Mouse (Mus musculus): Measurements from ENCODE around the gene Thap2. TPM values are rescaled to one million over a fixed set of nuclear protein-coding genes. Genes with fewer than 3 reads are reported as not detected.

Gene Thap2
- total and polyA plus RNA-seq, 3 experiments: 5.8 to 5.9 TPM; not detected in 1

- Histone ChIP-seq H3K79me2 (ENCODE audit: control insufficient read depth, insufficient read depth, low read length, poor library complexity) (no peaks in the 10 kb centered on the region), H3K27ac (ENCODE audit: control insufficient read depth, low read depth, low read length) (no peak overlapping the region), H3K36me3 (ENCODE audit: control insufficient read depth in 1 of 2, insufficient read depth in 2 of 2, low read length in 2 of 2) (no peaks in the 10 kb centered on the region), H3K4me3 (ENCODE audit: control insufficient read depth in 1 of 2, insufficient read depth in 1 of 2, low read depth in 2 of 2, low read length in 2 of 2) (no peak overlapping the region), H3K27me3 (ENCODE audit: control insufficient read depth in 1 of 2, insufficient read depth in 2 of 2, low read length in 2 of 2) (no peaks in the 10 kb centered on the region; a peak in 1 of 4 replicates), H3K9ac (ENCODE audit: control insufficient read depth, low read depth, low read length, poor library complexity, severe bottlenecking) (no peak overlapping the region), H3K4me1 (ENCODE audit: control insufficient read depth in 1 of 2, insufficient read depth in 2 of 2, low read length in 2 of 2) (no peaks in the 10 kb centered on the region), H3K9me3 (replicated peaks; ENCODE audit: insufficient read depth, low read length) (no peaks in the 10 kb centered on the region)
- DNase-seq (ENCODE audit: low read depth, low spot score): no peak
- TF ChIP-seq POLR2AphosphoS5 (IDR thresholded peaks at IDR 0.05; ENCODE audit: borderline replicate concordance, low read depth, low read length) (no peak), USF1 (IDR thresholded peaks at IDR 0.05; ENCODE audit: low read depth, low read length) (no peak), MYB (IDR thresholded peaks at IDR 0.05; ENCODE audit: low read depth, low read length) (no peak), UBTF (IDR thresholded peaks at IDR 0.05; ENCODE audit: borderline replicate concordance, insufficient read depth, low read depth, low read length) (no peak), ZNF384 (IDR thresholded peaks at IDR 0.05; ENCODE audit: low read depth, low read length) (no peak), SIN3A (IDR thresholded peaks at IDR 0.05; ENCODE audit: low read length) (no peak), MEF2A (IDR thresholded peaks at IDR 0.05; ENCODE audit: extremely low read depth, insufficient replicate concordance, low read depth, low read length, poor library complexity, severe bottlenecking) (no peak), POLR2AphosphoS2 (IDR thresholded peaks at IDR 0.05; ENCODE audit: low read length) (no peak)
Measured at GRCm38 (mm10) chr10:115333528-115333927, 50.7 kb downstream of the Thap2 start.

GRCm38 (mm10) chr10:115332997-115333396, 51.2 kb downstream of the Thap2 start:
- DNase-seq (ENCODE audit: low read depth, low spot score): no peak
- TF ChIP-seq RAD21 (IDR thresholded peaks at IDR 0.05; ENCODE audit: low read depth, low read length) (no peak), MYB (IDR thresholded peaks at IDR 0.05; ENCODE audit: low read depth, low read length) (no peak), MAZ (IDR thresholded peaks at IDR 0.05; ENCODE audit: low read depth, low read length) (no peak), BHLHE40 (IDR thresholded peaks at IDR 0.05; ENCODE audit: borderline replicate concordance, low read depth, low read length) (no peak), SMC3 (IDR thresholded peaks at IDR 0.05; ENCODE audit: low read depth, low read length) (no peak), TBP (IDR thresholded peaks at IDR 0.05; ENCODE audit: low read depth, low read length) (no peak), NRF1 (IDR thresholded peaks at IDR 0.05; ENCODE audit: insufficient read depth, low read depth, low read length, poor library complexity, severe bottlenecking) (no peak), RCOR1 (IDR thresholded peaks at IDR 0.05; ENCODE audit: low read depth, low read length) (no peak), ZKSCAN1 (IDR thresholded peaks at IDR 0.05; ENCODE audit: low read depth, low read length) (no peak), USF2 (IDR thresholded peaks at IDR 0.05; ENCODE audit: borderline replicate concordance in 1 of 2, insufficient read depth in 1 of 2, low read depth in 1 of 2, low read length in 2 of 2) (no peak), POLR2A (IDR thresholded peaks at IDR 0.05; ENCODE audit: control insufficient read depth in 1 of 2, insufficient read depth in 1 of 2, low read depth in 1 of 2, low read length in 2 of 2, poor library complexity in 1 of 2) (no peak), CHD2 (IDR thresholded peaks at IDR 0.05; ENCODE audit: low read length) (no peak), USF1 (IDR thresholded peaks at IDR 0.05; ENCODE audit: low read depth, low read length) (no peak), UBTF (IDR thresholded peaks at IDR 0.05; ENCODE audit: borderline replicate concordance, insufficient read depth, low read depth, low read length) (no peak), POLR2AphosphoS2 (IDR thresholded peaks at IDR 0.05; ENCODE audit: low read length) (no peak), MEF2A (IDR thresholded peaks at IDR 0.05; ENCODE audit: extremely low read depth, insufficient replicate concordance, low read depth, low read length, poor library complexity, severe bottlenecking) (no peak), ZMIZ1 (IDR thresholded peaks at IDR 0.05; ENCODE audit: low read depth, low read length) (no peak), ZNF384 (IDR thresholded peaks at IDR 0.05; ENCODE audit: low read depth, low read length) (no peak), MAX (IDR thresholded peaks at IDR 0.05; ENCODE audit: low read length) (no peak)
- H3K9me3 ChIP-seq (replicated peaks; ENCODE audit: insufficient read depth, low read length): no peaks in the 10 kb centered on the region

More at GRCm38 (mm10) chr10:115332997-115333396, 51.2 kb downstream of the Thap2 start:
- Histone ChIP-seq H3K36me3 (ENCODE audit: control insufficient read depth in 1 of 2, insufficient read depth in 2 of 2, low read length in 2 of 2) (no peaks in the 10 kb centered on the region), H3K4me1 (ENCODE audit: control insufficient read depth in 1 of 2, insufficient read depth in 2 of 2, low read length in 2 of 2) (no peaks in the 10 kb centered on the region), H3K27me3 (ENCODE audit: control insufficient read depth in 1 of 2, insufficient read depth in 2 of 2, low read length in 2 of 2) (no peaks in the 10 kb centered on the region; a peak in 1 of 4 replicates), H3K9ac (ENCODE audit: control insufficient read depth, low read depth, low read length, poor library complexity, severe bottlenecking) (no peak overlapping the region), H3K79me2 (ENCODE audit: control insufficient read depth, insufficient read depth, low read length, poor library complexity) (no peaks in the 10 kb centered on the region), H3K27ac (ENCODE audit: control insufficient read depth, low read depth, low read length) (no peak overlapping the region), H3K4me3 (ENCODE audit: control insufficient read depth in 1 of 2, insufficient read depth in 1 of 2, low read depth in 2 of 2, low read length in 2 of 2) (no peak overlapping the region)
